Mouse (Mus musculus) R1 (cell line): Measurements from ENCODE around the gene Sult2b1.

Experiments used
- DNase-seq: peaks from one replicate; pipeline ENCODE4 v3.0.0-alpha.2; 2018; ENCODE audit warnings: low read depth, low spot score

The Sult2b1 gene

DNA sequence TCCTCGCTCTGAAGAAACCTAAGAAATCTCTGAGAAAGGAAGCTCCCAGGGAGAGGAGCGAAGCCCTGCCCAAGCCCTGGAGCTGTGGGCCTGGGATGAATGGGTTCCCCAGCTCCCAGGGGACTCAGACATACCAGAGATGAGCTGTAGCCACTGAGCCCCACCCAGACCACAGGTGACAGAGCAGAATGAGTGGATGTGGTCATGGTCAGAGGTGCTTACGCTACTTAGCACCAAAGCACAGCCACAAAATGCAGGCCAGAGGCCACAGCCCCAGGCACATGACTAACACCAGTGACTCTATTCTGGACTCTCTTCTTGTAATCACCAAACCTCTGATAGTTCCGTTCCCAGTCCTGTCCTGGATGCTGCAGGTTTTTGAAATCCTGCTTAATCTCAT is 13.4 kb downstream of the Sult2b1 start:
- no peak for DNase-seq

DNA sequence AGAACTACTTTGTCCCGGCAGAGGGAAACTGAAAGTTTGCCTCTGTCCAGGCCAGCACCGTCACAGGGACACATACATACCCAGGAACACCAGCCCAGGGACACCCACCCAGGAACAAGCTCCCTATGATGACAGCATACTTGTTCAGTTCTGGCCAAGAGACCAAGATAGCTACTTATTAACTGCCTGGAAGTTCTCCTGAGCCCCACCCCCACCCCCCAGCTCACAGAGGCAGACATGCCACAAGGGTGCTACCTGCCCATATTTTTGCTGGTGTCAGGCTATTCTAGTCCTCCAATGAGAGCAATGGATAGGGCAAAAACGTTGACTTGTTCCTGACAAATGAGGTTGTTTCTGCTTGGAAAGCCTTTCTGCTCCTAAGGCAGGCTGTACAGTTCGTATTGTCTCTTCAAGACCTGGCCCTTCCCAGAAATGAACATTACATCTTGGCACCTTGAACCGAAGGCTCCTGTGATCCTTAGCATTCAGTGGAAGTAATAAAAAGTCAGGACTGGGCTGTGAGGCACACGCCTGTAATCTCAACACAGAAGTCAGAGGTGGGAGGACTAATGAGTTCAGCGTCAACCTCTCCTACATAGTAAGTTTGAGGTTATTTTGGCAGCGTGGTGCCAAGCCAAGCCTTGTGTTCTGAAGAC is 13.9 kb downstream of the Sult2b1 start:
- no peak for DNase-seq

DNA sequence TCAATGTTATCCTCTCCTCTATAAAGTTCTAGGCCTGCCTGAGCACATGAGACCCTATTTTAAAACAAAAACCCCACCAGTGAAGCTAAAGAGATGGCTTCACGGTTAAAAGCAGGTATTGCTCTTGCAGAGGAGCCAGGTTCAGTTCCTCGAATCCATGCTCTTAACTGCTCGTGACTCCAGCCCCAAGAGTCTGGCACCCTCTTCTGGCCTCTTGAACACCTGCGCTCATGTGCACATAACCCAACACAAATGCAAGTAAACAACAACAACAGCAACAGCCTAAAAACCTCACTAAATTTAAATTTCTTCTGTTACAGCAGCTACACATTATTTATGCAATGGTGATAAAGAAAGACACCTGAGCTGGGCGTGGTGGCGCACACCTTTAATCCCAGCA is 17.0 kb downstream of the Sult2b1 start:
- peak; percentile 52 for DNase-seq

DNA sequence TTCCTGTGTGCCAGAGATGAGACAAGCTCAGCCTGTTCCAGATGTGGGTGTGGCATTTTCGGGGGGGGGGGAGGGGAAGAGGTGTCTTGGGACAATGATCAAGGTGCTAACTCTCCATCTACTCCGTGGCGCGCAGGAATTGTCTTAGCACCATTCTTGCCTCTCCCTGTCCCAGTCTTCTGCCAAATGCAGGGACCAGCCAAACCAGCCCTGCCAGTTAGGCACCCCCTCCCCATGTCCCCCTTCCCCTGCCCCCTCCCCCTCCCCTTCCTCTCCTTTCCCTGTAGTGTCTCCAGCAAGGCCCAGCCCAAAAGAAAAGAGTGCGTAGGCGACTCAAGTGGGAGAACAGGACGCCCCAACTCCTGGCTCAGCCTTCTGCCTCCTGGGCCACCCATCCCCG is 17.7 kb downstream of the Sult2b1 start:
- no peak for DNase-seq

DNA sequence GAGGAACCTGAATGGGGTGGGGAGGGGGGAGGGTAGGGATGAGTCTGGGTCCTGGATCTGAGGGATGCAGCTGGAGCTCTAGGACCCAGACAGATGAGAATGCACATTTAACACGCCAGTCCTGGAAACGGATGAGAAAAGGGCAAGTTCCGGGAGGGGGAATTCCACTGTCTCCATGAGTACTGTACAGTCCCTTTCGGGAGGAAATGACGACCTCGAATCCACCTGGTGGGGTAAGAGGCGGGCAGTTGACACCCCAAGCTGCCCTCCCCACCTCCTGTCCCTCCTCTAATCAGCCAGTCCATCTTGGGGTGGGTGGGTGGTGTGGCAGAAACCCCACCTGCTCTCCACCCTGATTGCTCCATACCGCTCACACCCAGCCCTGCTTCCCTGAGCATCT is 18.5 kb downstream of the Sult2b1 start:
- DNase-seq: no peak

DNA sequence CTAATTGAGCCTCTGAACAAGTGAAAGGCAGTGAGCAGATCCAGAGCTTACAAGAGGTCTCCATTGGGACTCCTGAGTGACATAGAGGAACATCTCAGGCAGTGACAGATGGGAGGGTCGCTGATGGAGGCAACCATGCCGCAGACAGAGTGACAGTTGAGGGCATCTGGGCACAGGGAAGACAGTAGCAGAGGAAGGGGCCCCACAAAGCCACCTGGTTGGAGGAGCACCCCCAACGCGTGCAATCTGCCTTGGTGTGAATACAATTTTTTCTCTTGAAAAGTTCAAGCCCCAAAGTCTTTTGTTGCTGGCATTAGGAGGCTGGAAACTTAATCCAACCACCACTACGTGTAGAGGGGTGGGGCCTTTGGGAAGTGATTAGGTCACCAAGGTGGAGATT is 24.3 kb downstream of the Sult2b1 start:
- DNase-seq: no peak

DNA sequence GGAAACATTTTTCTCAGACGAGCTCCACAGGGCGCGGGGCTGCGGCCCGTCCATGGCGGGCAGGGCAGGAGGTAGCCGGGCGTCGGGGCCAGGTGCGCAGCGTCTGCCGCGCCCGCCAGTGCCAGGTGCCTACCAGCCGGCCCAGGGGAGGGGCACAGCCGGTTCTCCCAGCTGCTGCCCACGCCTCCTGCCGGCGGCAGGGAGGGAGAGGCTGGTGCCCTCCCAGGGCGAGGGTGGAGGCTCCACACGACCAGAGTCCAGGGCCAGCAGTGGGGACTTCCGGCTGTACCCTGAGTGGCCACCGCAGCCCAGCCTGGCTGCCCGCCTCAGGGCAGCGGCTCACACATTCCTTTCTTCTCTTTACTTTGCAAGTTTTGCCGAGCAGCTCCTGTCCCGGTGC is 25.1 kb downstream of the Sult2b1 start:
- DNase-seq: no peak

DNA sequence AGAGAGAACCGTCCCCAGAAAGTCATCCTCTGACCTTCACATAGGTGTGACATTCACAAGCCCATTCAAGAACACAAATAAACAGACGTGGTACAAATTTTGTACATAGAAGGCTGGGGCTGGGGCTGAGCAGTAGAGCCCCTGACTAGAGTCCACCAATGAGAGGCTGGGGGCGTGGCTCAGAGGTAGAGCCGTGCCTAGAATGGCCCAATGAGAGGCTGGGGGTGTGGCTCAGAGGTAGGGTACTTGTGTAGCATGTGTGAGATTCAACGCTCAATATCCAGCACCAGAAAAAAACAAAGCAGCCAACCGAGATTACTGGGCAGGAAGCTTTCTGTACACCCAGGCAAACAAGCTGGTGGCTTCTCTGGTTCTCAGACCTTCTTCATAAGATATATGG is 28.8 kb downstream of the Sult2b1 start:
- DNase-seq: peak; percentile 87

DNA sequence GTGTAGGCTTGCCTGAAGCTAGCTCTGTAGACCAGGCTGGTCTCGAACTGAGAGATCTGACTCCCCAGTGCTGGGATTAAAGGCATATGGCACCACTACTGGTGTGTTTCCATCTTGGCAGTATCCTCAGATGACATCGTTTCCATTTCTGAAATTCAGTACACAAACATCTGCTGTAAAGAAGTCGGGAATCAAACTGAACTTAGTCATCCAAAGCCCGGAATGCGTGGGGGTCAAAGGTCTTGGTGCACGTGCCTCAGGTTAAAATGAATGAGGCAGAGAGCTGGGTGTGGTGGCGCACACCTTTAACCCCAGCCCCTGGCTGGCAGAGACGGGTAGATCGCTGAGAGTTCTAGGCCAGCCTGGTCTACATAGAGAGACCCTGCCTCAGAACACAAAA is 34.3 kb downstream of the Sult2b1 start:
- DNase-seq: no peak

DNA sequence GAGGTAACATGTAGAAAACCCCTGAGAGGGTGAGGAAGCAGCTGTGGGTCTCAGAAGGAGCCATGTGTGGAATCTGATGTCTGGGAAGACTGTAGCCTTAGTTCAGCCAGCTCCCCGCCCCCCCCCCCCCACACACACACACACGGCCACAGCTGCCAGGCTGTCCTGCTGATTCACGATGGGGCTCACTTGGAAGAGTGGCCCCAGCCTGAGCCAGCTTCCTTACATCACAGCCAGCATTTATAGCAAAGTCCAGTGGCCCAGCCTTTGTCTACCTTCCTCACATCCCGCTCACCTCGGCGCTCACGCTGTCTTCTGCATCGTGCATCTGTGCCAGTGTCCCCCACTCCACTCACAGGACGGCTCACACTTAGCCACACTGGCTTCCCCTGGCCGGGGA is 35.1 kb downstream of the Sult2b1 start:
- DNase-seq: no peak

DNA sequence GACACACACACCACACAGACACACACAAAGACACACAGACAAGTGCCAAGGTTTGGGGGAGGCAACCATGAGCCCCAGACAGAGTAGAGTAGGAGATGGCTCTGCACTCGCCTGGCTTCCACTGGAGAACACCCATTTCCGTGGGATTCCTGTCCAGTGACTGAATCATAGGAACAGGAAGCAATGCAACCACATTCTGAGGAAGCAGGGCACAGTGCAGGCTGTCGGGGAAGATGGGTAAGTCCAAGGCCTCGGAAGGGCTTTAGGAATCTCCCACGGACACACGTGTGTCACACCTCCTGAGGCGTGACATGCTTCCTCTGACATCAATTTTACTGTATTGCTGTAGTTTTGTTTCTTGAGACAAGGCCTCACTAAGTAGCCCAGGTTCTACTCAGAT is 36.4 kb downstream of the Sult2b1 start:
- no peak for DNase-seq

DNA sequence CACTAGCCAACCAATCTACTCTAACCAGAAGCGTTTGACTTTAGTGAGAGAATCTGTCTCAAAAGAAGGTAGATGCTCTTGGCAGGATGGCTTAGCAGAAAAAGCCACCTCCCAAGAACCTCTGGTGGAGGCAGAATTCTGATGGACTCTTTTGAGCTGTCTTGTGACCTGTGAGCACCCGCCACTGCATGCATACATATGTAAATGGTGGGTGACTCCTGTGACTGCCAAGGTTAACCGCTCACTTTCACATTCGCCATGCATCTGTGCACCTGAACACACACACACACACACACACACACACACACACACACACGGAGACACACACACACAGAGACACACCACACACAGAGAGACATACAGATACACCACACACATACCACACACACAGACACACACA is 37.0 kb downstream of the Sult2b1 start:
- no peak for DNase-seq

DNA sequence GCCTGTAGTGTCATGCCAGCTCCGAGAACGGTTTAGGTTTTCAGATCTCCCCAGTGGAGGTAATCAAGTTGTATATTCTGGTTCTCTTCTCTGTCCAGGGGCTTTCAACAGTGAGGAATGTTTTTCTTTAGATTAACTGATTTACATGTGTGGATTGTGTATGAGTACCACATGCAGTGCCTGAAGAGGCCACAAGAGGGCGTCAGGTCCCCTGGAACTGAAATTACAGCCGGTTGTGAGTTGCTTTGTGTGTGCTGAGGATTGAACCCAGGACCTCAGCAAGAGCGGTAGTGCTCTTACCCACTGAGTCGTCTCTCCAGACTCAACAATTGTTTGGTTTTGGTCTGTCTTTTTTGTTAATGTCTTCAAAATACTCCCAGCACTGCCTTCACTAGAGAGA is 38.0 kb downstream of the Sult2b1 start:
- DNase-seq: peak; percentile 64

DNA sequence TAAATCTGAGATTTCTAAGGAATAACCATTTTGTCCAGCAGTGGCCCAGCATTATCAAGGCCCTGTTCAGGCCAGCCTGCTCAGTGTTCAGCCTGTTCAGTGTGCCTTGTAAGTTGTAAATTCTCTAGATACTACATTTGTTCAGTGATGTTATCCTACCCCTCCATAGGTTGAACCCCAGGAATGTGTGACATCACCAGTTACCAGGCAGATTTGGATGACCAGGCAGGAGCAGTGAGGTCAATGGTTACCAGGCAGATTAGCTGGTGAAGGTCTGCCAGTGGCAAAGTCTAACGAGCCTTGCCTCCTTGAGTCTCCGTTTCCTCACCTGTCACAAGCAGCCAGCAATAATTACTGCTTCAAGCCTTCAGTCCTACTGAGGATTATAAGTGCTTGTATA is 40.1 kb downstream of the Sult2b1 start:
- peak; percentile 70 for DNase-seq

DNA sequence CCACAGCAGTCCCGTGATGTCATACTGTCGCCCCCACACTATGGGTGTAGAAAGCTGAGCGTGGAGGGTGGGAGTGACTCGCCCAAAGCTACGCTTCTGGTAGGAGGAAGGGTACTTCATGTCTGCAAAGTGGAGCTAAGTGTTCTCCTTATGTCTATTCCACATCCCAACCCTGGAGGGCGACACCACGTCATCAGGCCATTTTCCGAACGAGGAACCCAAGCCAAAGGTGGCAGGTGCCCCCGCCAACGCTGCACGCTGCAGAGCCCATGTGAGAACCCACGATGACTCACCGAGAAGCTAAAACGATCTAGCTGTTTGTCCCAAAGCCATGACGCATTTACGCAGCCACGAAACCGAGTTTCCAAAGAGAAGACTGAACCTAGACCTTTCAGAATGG is 42.1 kb downstream of the Sult2b1 start:
- DNase-seq: peak; percentile 60

DNA sequence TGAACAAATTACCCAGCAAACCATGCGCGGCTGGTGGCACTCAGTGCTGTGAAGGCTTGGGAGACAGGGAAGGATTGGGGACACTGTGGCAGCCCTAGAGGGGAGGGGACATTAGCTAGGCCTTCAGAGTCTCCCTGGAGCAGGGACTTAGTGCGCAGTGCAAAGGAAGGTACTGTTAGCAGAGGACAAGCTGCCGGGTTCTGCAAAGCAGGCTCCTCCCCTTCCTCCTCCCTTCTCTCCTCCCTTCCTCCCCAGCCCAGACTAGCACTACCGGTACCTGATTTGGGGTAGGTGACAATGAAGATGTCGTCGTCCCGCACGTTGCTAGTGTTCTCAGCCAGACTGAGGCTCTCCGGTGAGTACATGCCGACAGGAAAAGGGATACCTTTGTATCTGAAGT is 42.7 kb downstream of the Sult2b1 start:
- DNase-seq: no peak

DNA sequence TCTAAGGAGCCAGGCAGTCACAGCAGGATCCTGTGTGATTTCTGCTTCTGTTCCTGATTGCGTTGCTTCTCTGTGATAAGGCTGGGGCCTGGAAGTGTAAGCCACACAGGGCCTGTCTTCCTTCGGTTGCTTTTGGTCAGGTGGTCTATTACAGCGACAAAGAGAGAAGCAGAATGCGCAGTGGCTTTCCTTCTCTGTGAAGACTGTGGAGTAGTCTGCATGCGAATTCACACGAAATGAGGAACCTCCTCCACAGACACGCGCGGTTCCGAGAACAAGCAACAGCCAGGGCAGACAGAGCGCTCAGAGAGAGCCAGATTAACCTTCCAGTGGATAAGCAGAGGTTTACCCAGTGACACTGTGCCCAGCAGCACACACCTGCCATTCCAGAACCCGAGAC is 43.2 kb downstream of the Sult2b1 start:
- no peak for DNase-seq

DNA sequence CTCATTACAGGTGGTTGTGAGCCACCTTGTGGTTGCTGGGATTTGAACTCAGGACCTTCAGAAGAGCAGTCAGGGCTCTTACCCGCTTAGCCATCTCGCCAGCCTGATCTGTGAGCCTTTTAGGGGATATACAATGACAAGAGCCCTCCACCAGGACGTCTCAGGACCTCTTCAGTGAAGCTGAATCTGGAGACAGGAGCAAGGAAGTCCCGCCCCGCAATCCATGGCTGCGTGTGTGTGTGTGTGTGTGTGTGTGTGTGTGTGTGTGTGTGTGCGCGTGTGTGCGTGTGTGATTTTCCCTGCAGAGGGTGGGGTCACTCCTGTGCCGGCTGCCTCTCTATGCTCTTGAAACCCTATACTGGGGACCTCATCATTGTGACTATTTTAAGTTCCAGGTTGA is 44.6 kb downstream of the Sult2b1 start:
- DNase-seq: peak; percentile 52

DNA sequence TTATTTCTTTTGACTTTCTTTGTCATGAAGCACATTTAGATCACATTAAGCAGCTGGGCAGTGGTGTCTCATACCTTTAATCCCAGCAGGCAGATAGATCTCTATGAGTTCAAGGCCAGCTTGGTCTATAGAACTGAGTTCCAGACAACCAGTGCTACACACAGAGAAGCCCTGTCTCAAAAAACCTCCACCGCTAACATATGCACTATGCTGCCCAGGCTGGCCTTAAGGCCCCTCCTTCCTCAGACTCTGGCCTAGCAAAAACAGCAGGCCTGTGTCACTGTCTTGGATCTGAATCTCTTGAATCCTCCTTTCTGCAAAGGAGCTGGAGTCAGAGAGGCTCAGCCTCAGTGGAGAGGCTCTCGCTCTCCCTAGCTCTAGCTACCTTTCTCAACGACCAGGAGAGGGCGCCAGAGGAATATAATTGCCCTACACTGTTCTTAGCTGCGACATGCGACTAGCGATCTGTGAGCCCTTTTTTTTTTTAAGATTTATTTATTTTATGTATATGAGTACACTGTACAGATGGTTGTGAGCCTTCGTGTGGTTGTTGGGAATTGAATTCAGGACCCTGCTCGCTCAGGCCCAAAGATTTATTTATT is 45.2 kb downstream of the Sult2b1 start:
- peak; percentile 76 for DNase-seq

DNA sequence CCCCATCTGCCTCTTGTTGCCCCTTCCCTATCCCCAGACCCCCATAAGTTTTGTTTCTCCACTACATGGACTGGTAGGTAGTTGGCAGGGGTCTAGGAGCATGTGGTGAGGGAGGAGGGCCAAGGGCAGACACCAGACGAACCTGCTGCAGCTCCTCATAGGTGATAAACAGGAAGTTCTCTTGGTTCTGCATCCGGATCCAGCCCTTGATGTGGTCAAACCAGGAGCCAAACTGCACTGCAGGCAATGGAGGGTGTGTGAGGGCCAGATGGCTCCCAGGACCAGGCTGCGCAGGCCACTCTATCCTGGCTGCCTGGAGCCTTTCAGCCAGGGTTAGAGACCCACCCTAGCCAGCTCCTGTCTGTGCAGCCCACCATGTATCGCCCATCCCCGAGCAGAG is 51.0 kb downstream of the Sult2b1 start:
- DNase-seq: no peak

DNA sequence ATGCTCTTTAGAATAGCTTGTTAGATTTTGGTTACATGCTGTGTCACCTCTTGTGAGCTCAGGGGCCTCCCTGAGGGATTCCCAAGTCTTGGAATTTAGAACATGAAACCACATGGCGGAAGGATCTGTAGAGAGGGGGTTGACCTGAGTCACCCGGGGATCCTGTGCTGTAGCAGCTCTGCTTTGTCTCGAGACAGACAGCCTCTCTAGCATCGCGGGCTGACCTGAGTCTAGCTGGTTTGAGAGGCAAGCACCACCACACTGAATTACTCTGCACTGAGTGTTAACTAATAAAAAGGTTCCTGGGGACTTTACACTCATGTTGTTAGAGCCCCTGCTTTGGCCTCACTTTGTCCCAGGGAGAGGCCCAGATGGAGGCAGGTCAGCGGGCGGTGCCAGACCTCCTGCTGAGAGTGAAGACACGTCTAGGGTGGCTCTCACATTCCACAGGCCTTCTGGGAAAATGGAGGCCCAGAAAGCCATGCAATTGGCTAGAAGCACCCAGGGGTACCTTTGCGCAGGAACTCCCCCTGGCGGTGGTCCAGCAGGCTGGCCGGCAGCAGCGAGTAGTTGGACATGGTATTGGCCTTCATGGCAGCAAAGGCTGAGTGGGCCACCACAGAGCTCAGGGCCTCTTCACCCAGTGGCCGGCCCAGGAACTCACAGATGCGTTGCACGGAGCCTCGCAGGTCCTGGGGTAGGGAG is 53.6 kb downstream of the Sult2b1 start:
- DNase-seq: peak; percentile 87

DNA sequence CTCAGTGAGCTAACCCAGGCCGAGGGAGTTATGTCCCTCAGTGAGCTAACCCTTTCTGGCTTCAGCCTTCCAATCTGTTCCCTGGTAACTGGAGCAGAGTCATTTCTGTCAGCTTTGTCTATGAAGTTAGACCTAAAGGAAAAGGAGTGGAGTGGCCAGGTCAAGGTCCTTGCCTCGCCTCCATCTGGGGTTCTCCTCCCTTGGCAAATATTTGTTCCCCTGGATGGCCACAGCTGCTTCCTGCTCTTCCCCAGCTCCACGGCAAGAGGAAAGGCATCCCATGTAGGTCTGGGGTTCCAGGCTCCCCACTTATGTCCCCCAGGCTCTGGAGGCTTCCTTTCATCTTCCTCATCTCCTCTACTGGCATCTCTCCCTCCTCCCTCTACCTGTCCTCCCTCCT is 56.8 kb downstream of the Sult2b1 start:
- no peak for DNase-seq

DNA sequence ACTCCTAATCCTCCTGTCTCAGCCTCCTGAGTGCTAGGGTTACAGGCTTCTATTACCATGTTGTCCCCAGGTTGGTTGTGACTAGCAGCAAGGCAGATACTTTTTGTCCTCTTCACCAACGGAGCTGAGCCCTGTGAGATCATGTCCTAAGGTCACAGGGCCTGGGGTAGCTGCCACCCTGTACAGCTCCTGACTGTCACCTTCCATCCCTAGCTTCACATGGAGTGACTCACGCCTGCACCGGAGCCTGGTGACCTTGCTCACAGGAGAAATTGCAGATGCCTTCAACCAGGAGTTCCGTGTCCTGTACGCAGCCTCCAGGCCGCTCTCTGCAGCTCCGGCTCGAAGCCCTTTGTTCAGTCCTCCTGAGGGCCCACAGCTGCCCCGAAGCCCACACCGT is 58.0 kb downstream of the Sult2b1 start:
- DNase-seq: no peak
